Mouse (Mus musculus) urinary bladder, postnatal 4 days (tissue): Measurements from ENCODE around the gene Tor1a.
"Not testable (repeated sequence)": the region's sequence is repeated elsewhere in the genome, so short reads cannot be mapped to it uniquely, and the experiment has no call there.

Experiments
- DNase-seq, 2 experiments: peaks; one replicate each; pipeline ENCODE4 v3.0.0; 2021 to 2022; ENCODE audit warnings: low spot score in 2 of 2

The Tor1a gene

GRCm38 (mm10) chr2:30918780-30919329, 48.9 kb downstream of the Tor1a start:
- peak in 1 of 2 experiments; percentile 45 for DNase-seq

- no peak for DNase-seq
Observed at GRCm38 (mm10) chr2:30918126-30918525, 49.6 kb downstream of the Tor1a start.

- DNase-seq = no peak
Observed at GRCm38 (mm10) chr2:30917649-30918048, 50.1 kb downstream of the Tor1a start.

- DNase-seq = not testable (repeated sequence)
Observed at GRCm38 (mm10) chr2:30915933-30916332, 51.8 kb downstream of the Tor1a start.

GRCm38 (mm10) chr2:30915376-30915775, 52.4 kb downstream of the Tor1a start:
- no peak for DNase-seq

GRCm38 (mm10) chr2:30914836-30915235, 52.9 kb downstream of the Tor1a start:
- DNase-seq = no peak

- DNase-seq = no peak
Observed at GRCm38 (mm10) chr2:30913022-30913421, 54.7 kb downstream of the Tor1a start.

- DNase-seq = peak in 1 of 2 experiments; percentile 72
Observed at GRCm38 (mm10) chr2:30912291-30912773, 55.4 kb downstream of the Tor1a start.
